Mouse (Mus musculus) brown adipose tissue, adult 24 weeks (tissue): ENCODE data around the gene Rasa2. TPM values are rescaled to one million over a fixed set of nuclear protein-coding genes. Genes with fewer than 3 reads are reported as not detected.
"Not testable (repeated sequence)": the region's sequence is repeated elsewhere in the genome, so short reads cannot be mapped to it uniquely, and the experiment has no call there.

Source experiments
- H3K27ac ChIP-seq: fragments of 200-500 bp; replicated peaks from 2 replicates; pipeline ENCODE4 v1.5.1; 2012; ENCODE audit warnings: low read depth, mild to moderate bottlenecking, low read length
- H3K4me1 ChIP-seq: fragments of 200-500 bp; 2 replicates; pipeline ENCODE4 v1.6.1; 2012; ENCODE audit warnings: low read length, mixed read lengths; ENCODE audit not compliant: control insufficient read depth, insufficient read depth, insufficient read length
- H3K4me3 ChIP-seq: fragments of 200-500 bp; 2 replicates; pipeline ENCODE4 v1.5.1; 2012; ENCODE audit warnings: low read depth, mild to moderate bottlenecking, low read length, moderate library complexity; ENCODE audit not compliant: insufficient read depth
- polyA plus RNA-seq: library from polyadenylated mRNA; stranded (reverse); fragments of >200 nt; gene quantifications from 2 replicates; pipeline ENCODE4 v1.2.4, GENCODE M21; 2012; ENCODE audit not compliant: missing spikeins, insufficient read depth, insufficient read length

Gene Rasa2
- 2.6 and 5.7 TPM in 2 replicates for polyA plus RNA-seq

GRCm38 (mm10) chr9:96631389-96632072, at the start of gene Rasa2:
Rasa2 (minus strand) TSS chr9:96631617.
- H3K4me3 ChIP-seq, result peak within 1 kb of the TSS; percentile 68
- no peaks in the 10 kb centered on the region for H3K4me1 ChIP-seq
- H3K27ac ChIP-seq, result no peak within 1 kb of the TSS; the same call in 1 of the 2 replicates

DNA sequence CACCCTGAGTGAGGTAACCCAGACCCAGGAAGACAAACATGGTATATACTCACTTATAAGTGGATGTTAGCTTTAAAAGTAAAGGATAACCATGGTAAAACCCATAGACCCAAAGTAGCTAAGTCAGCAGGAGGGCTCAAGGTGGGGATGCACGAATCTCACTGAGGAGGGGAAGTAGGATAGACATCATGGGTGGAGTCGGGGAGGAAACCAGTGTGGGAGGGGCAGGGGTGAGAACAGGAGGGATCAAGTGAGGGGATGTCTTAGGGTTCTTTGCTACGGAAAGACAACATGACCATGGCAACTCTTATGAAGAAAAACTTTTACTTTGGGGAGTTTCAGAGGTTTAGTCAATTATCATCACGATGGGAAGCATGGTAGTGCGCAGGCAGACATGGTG, 47.2 kb upstream of the Rasa2 start:
- no peak overlapping the region for H3K27ac ChIP-seq
- no peak overlapping the region for H3K4me3 ChIP-seq
- H3K4me1 ChIP-seq, result no peaks in the 10 kb centered on the region

DNA sequence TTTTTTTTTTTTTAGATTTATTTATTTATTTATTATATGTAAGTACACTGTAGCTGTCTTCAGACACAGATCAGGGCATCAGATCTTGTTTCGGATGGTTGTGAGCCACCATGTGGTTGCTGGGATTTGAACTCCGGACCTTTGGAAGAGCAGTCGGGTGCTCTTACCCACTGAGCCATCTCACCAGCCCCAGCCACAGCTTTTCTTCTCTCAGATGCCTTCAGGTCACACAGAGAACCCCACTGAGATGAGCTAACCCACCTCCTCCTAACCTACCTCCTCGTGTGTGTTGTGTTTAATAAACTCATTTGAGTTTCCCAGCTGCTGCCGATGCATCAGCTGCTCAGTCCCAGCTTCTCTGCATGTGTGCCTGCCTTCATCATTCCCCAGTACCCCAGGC, 46.3 kb upstream of the Rasa2 start:
- H3K4me1 ChIP-seq, H3K27ac ChIP-seq, H3K4me3 ChIP-seq: not testable (repeated sequence)

DNA sequence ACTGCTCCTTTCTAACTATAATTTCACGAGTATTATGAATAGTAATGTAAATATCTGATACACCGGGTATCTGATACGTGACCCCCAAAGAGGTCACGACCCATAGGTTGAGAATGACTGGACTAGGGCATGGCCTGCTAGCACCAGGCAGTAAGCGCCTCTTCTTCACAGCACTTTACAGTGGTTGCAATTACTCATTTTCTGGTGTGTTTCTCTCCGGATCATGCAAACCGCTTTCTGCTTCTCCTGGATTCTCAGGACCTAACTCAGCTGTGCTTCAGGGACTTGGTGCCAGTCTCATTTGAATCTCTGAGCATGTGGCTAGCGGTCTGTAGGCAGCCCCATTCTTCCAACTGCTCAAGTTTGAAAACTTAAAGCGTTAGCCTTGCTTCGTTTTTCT, 45.3 kb upstream of the Rasa2 start:
- Histone ChIP-seq H3K4me1 (no peaks in the 10 kb centered on the region), H3K4me3 (no peak overlapping the region), H3K27ac (no peak overlapping the region)

GRCm38 (mm10) chr9:96675763-96676640, 44.6 kb upstream of the Rasa2 start:
- Histone ChIP-seq H3K4me1 (no peaks in the 10 kb centered on the region), H3K4me3 (no peak overlapping the region), H3K27ac (no peak overlapping the region)

DNA sequence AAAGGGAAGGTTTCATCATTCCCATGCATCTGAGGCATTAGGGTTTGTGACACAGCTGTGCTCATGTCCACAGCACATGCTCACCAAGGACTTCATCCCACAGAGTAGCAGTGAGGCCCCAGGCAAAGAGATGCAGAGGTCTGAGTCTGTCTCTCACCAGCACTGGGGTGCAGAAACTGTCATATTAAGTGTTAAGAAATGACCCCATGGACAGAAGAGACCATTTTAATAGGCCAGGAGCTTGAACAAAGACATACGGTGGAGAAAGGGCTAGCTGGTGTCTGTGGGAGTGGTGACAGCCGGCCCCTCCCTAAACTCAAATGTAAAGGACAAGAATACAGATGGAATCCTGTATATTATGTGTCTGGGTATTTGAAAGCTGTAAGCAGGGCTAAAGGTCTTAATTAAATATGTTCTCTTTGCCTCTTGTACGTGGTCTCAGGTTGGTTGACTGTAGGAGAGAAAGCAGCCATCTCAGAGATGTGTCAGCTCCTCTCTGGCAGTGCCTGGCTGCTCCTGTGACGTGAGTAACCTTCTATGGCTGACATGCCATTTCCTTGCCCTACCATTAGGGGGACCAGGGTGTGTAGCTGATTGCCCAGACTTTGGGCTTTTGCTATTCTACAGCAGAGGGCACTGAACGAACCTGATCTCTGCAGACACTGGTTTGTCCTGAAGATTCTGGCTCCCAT, 43.8 kb upstream of the Rasa2 start:
- H3K27ac ChIP-seq, result no peak overlapping the region
- no peaks in the 10 kb centered on the region for H3K4me1 ChIP-seq
- H3K4me3 ChIP-seq, result no peak overlapping the region

DNA sequence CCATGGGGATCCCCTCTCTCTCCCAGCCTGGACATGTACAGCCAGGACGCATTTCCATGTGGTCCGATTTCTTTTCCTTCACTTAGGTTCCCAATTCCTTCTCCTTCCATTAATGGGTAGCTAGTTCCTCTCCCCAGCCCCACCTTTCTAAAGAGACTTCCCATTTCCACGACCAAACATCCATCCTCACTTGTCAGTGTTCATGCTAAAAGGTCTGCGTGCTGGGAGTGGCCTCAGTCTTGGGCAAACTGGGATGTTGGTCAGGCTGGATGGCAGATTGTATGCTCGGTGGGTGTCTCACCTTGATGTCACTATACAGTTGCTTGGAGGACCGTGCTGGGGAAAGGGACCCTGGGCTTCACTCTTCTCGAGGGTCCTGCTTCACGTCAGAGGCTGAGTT, 42.9 kb upstream of the Rasa2 start:
- Histone ChIP-seq H3K4me1 (no peaks in the 10 kb centered on the region), H3K27ac (no peak overlapping the region), H3K4me3 (no peak overlapping the region)

DNA sequence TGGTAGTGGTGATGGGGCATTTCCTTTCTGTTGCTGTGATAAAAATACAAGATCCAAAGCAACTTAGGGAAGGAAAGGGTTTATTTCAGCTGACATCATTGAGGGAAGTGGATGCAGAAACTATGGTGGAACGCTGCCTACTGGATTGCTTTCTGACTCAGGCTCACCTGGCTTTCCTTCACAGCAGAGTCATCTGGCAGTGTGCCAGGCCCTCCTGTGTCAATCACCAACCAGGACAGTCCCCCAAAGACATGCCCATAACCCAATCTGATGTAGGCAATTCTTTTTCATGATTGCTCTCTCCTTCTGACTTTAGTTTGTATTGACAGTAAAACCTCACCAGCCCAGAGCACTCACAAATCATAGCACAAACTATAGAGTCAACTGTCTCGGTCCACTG, 41.0 kb upstream of the Rasa2 start:
- Histone ChIP-seq H3K4me3 (no peak overlapping the region), H3K27ac (no peak overlapping the region)

DNA sequence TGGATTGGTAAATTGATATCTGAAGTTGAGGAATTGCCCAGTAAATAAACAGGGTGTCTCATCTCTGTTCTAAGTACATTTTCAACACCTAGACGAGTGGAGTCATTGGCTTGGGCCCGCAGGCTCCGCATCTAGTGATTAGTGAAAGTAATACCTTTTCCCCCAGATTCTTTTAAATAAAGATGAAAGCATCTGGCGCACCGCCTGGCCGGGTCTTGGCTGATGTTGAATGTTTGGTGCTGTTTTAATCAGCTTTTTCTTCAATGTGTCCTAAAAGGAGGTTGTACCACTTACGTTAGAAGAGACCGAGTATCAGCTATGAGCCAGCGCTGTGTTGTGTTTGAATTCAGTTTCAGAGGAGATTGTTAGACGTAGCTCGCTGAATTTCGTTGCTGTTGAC, 39.8 kb upstream of the Rasa2 start:
- Histone ChIP-seq H3K4me3 (no peak overlapping the region), H3K4me1 (no peaks in the 10 kb centered on the region), H3K27ac (no peak overlapping the region)

More for the DNA sequence above, 41.0 kb upstream of the Rasa2 start:
- no peaks in the 10 kb centered on the region for H3K4me1 ChIP-seq

- H3K27ac ChIP-seq, result peak overlapping the region; percentile 30
- no peaks in the 10 kb centered on the region for H3K4me1 ChIP-seq
- peak overlapping the region; percentile 54 for H3K4me3 ChIP-seq
Measured at GRCm38 (mm10) chr9:96669877-96670276, 38.5 kb upstream of the Rasa2 start.

GRCm38 (mm10) chr9:96668628-96669027, 37.2 kb upstream of the Rasa2 start:
- no peak overlapping the region for H3K4me3 ChIP-seq
- no peaks in the 10 kb centered on the region for H3K4me1 ChIP-seq
- no peak overlapping the region for H3K27ac ChIP-seq

DNA sequence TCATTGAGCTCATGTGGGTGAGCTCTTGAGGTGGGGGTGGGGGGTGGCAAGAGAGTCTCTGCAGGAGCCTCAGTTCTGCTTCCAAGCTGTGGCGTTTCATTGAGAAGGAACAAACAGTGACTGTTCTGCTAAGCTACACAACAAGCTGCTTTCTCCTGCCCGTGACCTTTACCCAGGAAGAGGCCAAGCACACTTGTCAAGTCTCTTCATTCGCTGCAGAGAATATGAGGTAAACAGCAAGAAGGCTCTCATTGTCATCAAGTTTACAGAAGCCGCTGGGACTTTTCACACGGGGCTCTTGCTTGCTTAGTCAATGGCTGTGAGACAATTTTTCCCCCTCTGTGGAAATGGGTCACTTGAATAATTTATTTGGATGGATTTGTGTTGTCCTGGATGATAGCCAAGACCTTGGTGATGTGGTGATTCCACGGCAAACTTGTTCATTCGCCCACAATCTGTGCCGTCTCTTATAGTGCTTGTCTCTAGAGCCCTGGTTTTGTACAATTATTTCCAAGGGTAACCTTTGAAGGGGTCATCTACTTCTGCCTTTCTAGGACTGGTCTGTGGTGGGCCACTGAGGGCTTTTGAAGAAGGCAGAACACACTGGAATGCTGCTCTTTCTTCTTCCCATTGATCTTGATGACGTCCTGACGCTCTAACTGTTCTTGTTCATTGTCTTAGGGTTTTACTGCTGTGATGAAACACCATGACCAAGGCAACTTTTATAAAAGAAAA, 29.3 kb upstream of the Rasa2 start:
- Histone ChIP-seq H3K4me3 (no peak overlapping the region), H3K27ac (no peak overlapping the region), H3K4me1 (no peaks in the 10 kb centered on the region)

DNA sequence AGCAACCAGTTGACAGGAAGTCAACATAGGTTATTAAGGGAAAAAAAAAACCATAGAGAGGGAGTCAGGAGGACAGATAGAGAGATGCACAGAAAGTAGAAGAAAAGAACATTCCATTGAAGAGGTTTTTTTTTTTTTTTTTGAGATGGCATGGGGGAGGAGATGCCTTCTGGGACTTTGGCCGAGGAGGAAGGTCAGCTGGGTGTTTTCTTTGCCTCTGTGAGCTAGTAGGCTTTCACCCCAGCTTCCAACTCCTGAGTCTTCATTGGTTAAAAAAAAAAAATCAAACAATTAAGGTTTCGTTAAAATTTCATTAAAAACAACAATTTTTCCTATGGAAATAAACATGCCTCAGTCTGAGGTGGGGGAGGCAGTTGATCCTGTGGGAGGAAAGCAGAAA, 28.4 kb upstream of the Rasa2 start:
- H3K4me3 ChIP-seq, result no peak overlapping the region
- no peak overlapping the region for H3K27ac ChIP-seq
- no peaks in the 10 kb centered on the region for H3K4me1 ChIP-seq

GRCm38 (mm10) chr9:96653538-96653937, 22.1 kb upstream of the Rasa2 start:
- no peak overlapping the region for H3K27ac ChIP-seq
- H3K4me1 ChIP-seq, result no peaks in the 10 kb centered on the region
- H3K4me3 ChIP-seq, result no peak overlapping the region

DNA sequence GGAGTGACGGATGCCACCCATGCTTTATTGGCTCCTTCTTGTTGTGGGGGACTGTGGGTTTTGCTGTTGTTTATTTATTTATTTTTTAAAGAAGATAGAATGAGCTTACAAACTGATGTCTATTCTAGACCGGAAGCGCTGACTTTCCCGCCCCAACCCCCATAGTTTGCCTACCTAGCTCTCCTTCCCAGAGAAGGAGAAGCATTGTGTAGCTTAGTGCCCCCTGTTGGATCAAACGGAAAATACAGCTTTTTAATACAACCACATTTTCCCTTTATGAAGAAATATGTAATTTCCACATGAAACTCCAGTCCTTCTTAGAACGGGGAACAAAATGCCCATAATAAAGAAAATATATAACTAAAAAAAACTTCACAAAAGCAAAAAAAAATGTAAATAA, 21.3 kb upstream of the Rasa2 start:
- H3K4me3 ChIP-seq, result no peak overlapping the region
- no peaks in the 10 kb centered on the region for H3K4me1 ChIP-seq
- no peak overlapping the region for H3K27ac ChIP-seq
